Mouse (Mus musculus) E14TG2a.4 (cell line): ENCODE data around the gene Mvk.

Experiments
- CTCF ChIP-seq: conservative IDR thresholded peaks from 2 replicates; pipeline ENCODE4 v1.5.1; 2014; ENCODE audit warnings: low read length
- NANOG ChIP-seq: IDR thresholded peaks from 2 replicates; pipeline ENCODE4 v1.6.1; 2014; ENCODE audit warnings: borderline replicate concordance, low read length, mixed read lengths
- POU5F1 ChIP-seq: IDR thresholded peaks from 2 replicates; pipeline ENCODE4 v1.6.1; 2014; ENCODE audit warnings: low read length, borderline replicate concordance

GRCm38 (mm10) chr5:114412361-114412998 is 31.6 kb upstream of the Mvk start:
- no peak for TF ChIP-seq CTCF
- no peak for TF ChIP-seq POU5F1
- TF ChIP-seq NANOG: no peak
